Mouse (Mus musculus): ENCODE measurements at regions not wholly inside any gene's neighbourhood (a gene's known extent, or its start where the extent isn't known, plus 50 kb on each side); places are given as distances from the start of the nearest gene placed in this dataset.

DNA sequence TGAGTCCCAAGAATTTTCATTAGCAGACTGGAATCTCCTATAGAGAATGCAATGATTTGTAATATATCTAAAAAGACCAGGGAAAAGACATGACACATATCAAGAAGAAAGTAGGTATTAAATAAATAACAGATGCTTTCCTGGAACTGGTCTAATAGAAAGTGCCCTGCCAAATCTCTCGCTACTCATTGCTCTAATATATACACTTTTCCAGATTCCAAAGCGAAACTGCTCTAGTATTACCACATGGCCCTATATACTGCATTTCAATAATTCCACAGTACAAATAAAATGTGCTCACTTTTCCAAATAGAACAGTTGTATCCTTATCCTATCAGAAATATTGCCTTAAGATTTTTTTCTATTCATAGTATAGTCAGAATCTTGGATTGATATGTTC, 909.0 kb upstream of the Cited2 start:
- TF ChIP-seq POLR2A (IDR thresholded peaks at IDR 0.05; ENCODE audit: low read depth, low read length) (no peak), CTCF (IDR thresholded peaks at IDR 0.05; ENCODE audit: extremely low read depth, insufficient read depth, insufficient read length, insufficient replicate concordance) (no peak)

Measured in spleen, adult 2 months (tissue).